Mouse (Mus musculus) midbrain, postnatal 0 days (tissue): ENCODE data around the gene Vegfa. TPM values are rescaled to one million over a fixed set of nuclear protein-coding genes. Genes with fewer than 3 reads are reported as not detected.

Source experiments
- ATAC-seq: fragments of 200-750 bp; cut with Nextera tagmentation; 2 replicates; pipeline ENCODE4 v1.8.0; 2017; ENCODE audit warnings: moderate number of reproducible peaks, mild to moderate bottlenecking, moderate TSS enrichment, moderate library complexity; ENCODE audit not compliant: low FRiP score
- DNase-seq: peaks from one replicate; pipeline ENCODE4 v3.0.0-alpha.2; 2015; ENCODE audit warnings: low spot score
- H3K27ac ChIP-seq: fragments of 300-500 bp; sonication (generic); 2 replicates; pipeline ENCODE4 v1.5.1; 2014; ENCODE audit warnings: low read depth, mild to moderate bottlenecking, low read length, mixed read lengths
- H3K27me3 ChIP-seq: fragments of 300-500 bp; sonication (generic); 2 replicates; pipeline ENCODE4 v1.6.1; 2014; ENCODE audit warnings: low read length, control low read depth, mixed read lengths; ENCODE audit not compliant: insufficient read depth
- H3K36me3 ChIP-seq: fragments of 300-500 bp; sonication (generic); 2 replicates; pipeline ENCODE4 v1.6.1; 2014; ENCODE audit warnings: low read length, control low read depth, mixed read lengths; ENCODE audit not compliant: insufficient read depth
- H3K4me1 ChIP-seq: fragments of 300-500 bp; sonication (generic); 2 replicates; pipeline ENCODE4 v1.6.1; 2014; ENCODE audit warnings: mild to moderate bottlenecking, control low read depth, antibody characterized with exemption, low read length, mixed read lengths; ENCODE audit not compliant: insufficient read depth
- H3K4me2 ChIP-seq: fragments of 300-500 bp; sonication (generic); 2 replicates; pipeline ENCODE4 v1.6.1; 2014; ENCODE audit warnings: low read depth, mild to moderate bottlenecking, low read length, mixed read lengths; ENCODE audit not compliant: poor library complexity, severe bottlenecking
- H3K4me3 ChIP-seq: fragments of 300-500 bp; sonication (generic); 2 replicates; pipeline ENCODE4 v1.5.1; 2014; ENCODE audit warnings: low read depth, mild to moderate bottlenecking, low read length, moderate library complexity
- H3K9ac ChIP-seq: fragments of 300-500 bp; sonication (generic); replicated peaks from 2 replicates; pipeline ENCODE4 v1.6.1; 2014; ENCODE audit warnings: mild to moderate bottlenecking, low read length, moderate library complexity, mixed read lengths; ENCODE audit not compliant: poor library complexity, severe bottlenecking
- H3K9me3 ChIP-seq: fragments of 300-500 bp; sonication (generic); 2 replicates; pipeline ENCODE4 v1.6.1; 2016; ENCODE audit warnings: low read length, control low read depth
- CTCF ChIP-seq: IDR thresholded peaks from 2 replicates; pipeline ENCODE4 v1.5.1; 2016; ENCODE audit warnings: antibody characterized with exemption, mild to moderate bottlenecking
- WGBS: fragments of 180-500 bp; shearing (Covaris S2); extraction: QIAGEN DNeasy Blood & Tissue Kit; methylation state at CpG from one replicate; pipeline ENCODE4 v1.1.7; 2014; 5-methylcytosine and 5-hydroxymethylcytosine counted together
- polyA plus RNA-seq: library from polyadenylated mRNA; unstranded; fragments of >200 nt; fragmentation: Nextera tagmentation; extraction: Ambion mirVana; gene quantifications from 2 replicates; pipeline ENCODE4 v1.2.1, GENCODE M21; 2015
- total RNA-seq: library from RNA; depleted of rRNA; stranded (reverse); fragments of >200 nt; gene quantifications from 2 replicates; pipeline ENCODE4 v1.2.3, GENCODE M21; 2014

Vegfa gene
- total and polyA plus RNA-seq, 2 experiments from 2014 or later, result 3.0 to 105 TPM

- Histone ChIP-seq H3K4me3 (no peak overlapping the region), H3K9me3 (no peaks in the 10 kb centered on the region), H3K27ac (no peak overlapping the region), H3K4me1 (no peaks in the 10 kb centered on the region), H3K27me3 (no peaks in the 10 kb centered on the region), H3K9ac (no peak overlapping the region), H3K4me2 (no peak overlapping the region), H3K36me3 (no peaks in the 10 kb centered on the region)
- DNase-seq (no peak), ATAC-seq (no peak)
- WGBS, result 73% methylated on average over 7 of the region's 7 CpGs
- no peak for TF ChIP-seq CTCF
These were observed 23.0 kb downstream of the Vegfa start for GRCm38 (mm10) chr17:46009182-46009581.

GRCm38 (mm10) chr17:46005458-46005857 lies 26.7 kb downstream of the Vegfa start:
- WGBS, result 81% methylated on average over 3 of the region's 3 CpGs
- H3K4me2 ChIP-seq, result no peak overlapping the region
- no peak overlapping the region for H3K4me3 ChIP-seq
- no peak for TF ChIP-seq CTCF
- no peak for ATAC-seq
- H3K27me3 ChIP-seq, result no peaks in the 10 kb centered on the region
- no peaks in the 10 kb centered on the region for H3K9me3 ChIP-seq
- no peak overlapping the region for H3K27ac ChIP-seq
- no peaks in the 10 kb centered on the region for H3K36me3 ChIP-seq
- DNase-seq, result no peak
- H3K9ac ChIP-seq, result no peak overlapping the region
- no peaks in the 10 kb centered on the region for H3K4me1 ChIP-seq

- DNase-seq (no peak), ATAC-seq (no peak)
- H3K4me1 ChIP-seq, result no peaks in the 10 kb centered on the region
- H3K9ac ChIP-seq, result no peak overlapping the region
- no peaks in the 10 kb centered on the region for H3K9me3 ChIP-seq
- no peak overlapping the region for H3K4me3 ChIP-seq
- H3K27ac ChIP-seq, result no peak overlapping the region
- no peak for TF ChIP-seq CTCF
- WGBS, result 85% methylated on average over 5 of the region's 5 CpGs
- no peaks in the 10 kb centered on the region for H3K27me3 ChIP-seq
- no peak overlapping the region for H3K4me2 ChIP-seq
- no peaks in the 10 kb centered on the region for H3K36me3 ChIP-seq
These were observed 27.7 kb downstream of the Vegfa start for GRCm38 (mm10) chr17:46004482-46004881.

GRCm38 (mm10) chr17:46003717-46004481 lies 28.3 kb downstream of the Vegfa start:
- Histone ChIP-seq H3K9me3 (no peaks in the 10 kb centered on the region), H3K27ac (no peak overlapping the region), H3K4me2 (no peak overlapping the region), H3K27me3 (no peaks in the 10 kb centered on the region), H3K4me3 (no peak overlapping the region), H3K36me3 (no peaks in the 10 kb centered on the region), H3K9ac (no peak overlapping the region), H3K4me1 (no peaks in the 10 kb centered on the region)
- 80% methylated on average over 15 of the region's 15 CpGs for WGBS
- DNase-seq (no peak), ATAC-seq (no peak)
- no peak for TF ChIP-seq CTCF

- no peaks in the 10 kb centered on the region for H3K9me3 ChIP-seq
- no peak overlapping the region for H3K27ac ChIP-seq
- no peak for TF ChIP-seq CTCF
- no peaks in the 10 kb centered on the region for H3K4me1 ChIP-seq
- no peak overlapping the region for H3K9ac ChIP-seq
- H3K4me3 ChIP-seq, result no peak overlapping the region
- ATAC-seq, result no peak
- 86% methylated on average over 9 of the region's 9 CpGs for WGBS
- DNase-seq, result no peak
- no peaks in the 10 kb centered on the region for H3K27me3 ChIP-seq
- no peaks in the 10 kb centered on the region for H3K36me3 ChIP-seq
- no peak overlapping the region for H3K4me2 ChIP-seq
These were observed 32.7 kb downstream of the Vegfa start for GRCm38 (mm10) chr17:45999366-45999940.

GRCm38 (mm10) chr17:45998363-45998762 lies 33.8 kb downstream of the Vegfa start:
- Histone ChIP-seq H3K27ac (no peak overlapping the region), H3K27me3 (no peaks in the 10 kb centered on the region), H3K9ac (no peak overlapping the region), H3K9me3 (no peaks in the 10 kb centered on the region), H3K4me3 (no peak overlapping the region), H3K4me1 (no peaks in the 10 kb centered on the region), H3K4me2 (no peak overlapping the region), H3K36me3 (no peaks in the 10 kb centered on the region)
- DNase-seq (no peak), ATAC-seq (no peak)
- 33% methylated on average over 6 of the region's 6 CpGs for WGBS
- TF ChIP-seq CTCF, result no peak
